Mouse (Mus musculus) spleen, postnatal 14 days (tissue): ENCODE measurements around the gene Zdhhc9.
A peak's percentile ranks its signal among the peaks of the same experiment; 100 is the strongest.
"Not testable (repeated sequence)": the region's sequence is repeated elsewhere in the genome, so short reads cannot be mapped to it uniquely, and the experiment has no call there.

Experiments used
- DNase-seq, 2 experiments: peaks; one replicate each; pipeline ENCODE4 v3.0.0; 2021 to 2022; ENCODE audit warnings: low spot score in 2 of 2

Zdhhc9 gene

GRCm38 (mm10) chrX:48208519-48209185, at the start of gene Zdhhc9:
Zdhhc9 (minus strand) TSS chrX:48208878.
- peak; percentile 67 to 71 for DNase-seq

GRCm38 (mm10) chrX:48257011-48257410, 48.3 kb upstream of the Zdhhc9 start:
- no peak for DNase-seq

- peak; percentile 76 to 89 for DNase-seq
Observed at GRCm38 (mm10) chrX:48256468-48257007, 47.9 kb upstream of the Zdhhc9 start, which contains the start of gene Utp14a. Utp14a (plus strand) TSS chrX:48256862.

- DNase-seq = no peak
Observed at GRCm38 (mm10) chrX:48255830-48256428, 47.3 kb upstream of the Zdhhc9 start.

GRCm38 (mm10) chrX:48234417-48234816, 25.7 kb upstream of the Zdhhc9 start:
- peak; percentile 9 to 12 for DNase-seq

- no peak for DNase-seq
Observed at GRCm38 (mm10) chrX:48226225-48226624, 17.5 kb upstream of the Zdhhc9 start.

GRCm38 (mm10) chrX:48222706-48223105, 14.0 kb upstream of the Zdhhc9 start:
- no peak for DNase-seq

- no peak for DNase-seq
Observed at GRCm38 (mm10) chrX:48219468-48219867, 10.8 kb upstream of the Zdhhc9 start.

- not testable (repeated sequence) for DNase-seq
Observed at GRCm38 (mm10) chrX:48209746-48210145, 1.1 kb upstream of the Zdhhc9 start.

GRCm38 (mm10) chrX:48207761-48208487, 754 bp downstream of the Zdhhc9 start:
- DNase-seq = peak in 1 of 2 experiments; percentile 12

- no peak for DNase-seq
Observed at GRCm38 (mm10) chrX:48204469-48204868, 4.2 kb downstream of the Zdhhc9 start.

GRCm38 (mm10) chrX:48203763-48204162, 4.9 kb downstream of the Zdhhc9 start:
- no peak for DNase-seq

- DNase-seq = no peak
Observed at GRCm38 (mm10) chrX:48202995-48203394, 5.7 kb downstream of the Zdhhc9 start.

GRCm38 (mm10) chrX:48202436-48202835, 6.2 kb downstream of the Zdhhc9 start:
- DNase-seq = no peak

GRCm38 (mm10) chrX:48201973-48202372, 6.7 kb downstream of the Zdhhc9 start:
- DNase-seq = no peak

GRCm38 (mm10) chrX:48200699-48201098, 8.0 kb downstream of the Zdhhc9 start:
- DNase-seq = no peak

GRCm38 (mm10) chrX:48199026-48199425, 9.7 kb downstream of the Zdhhc9 start:
- DNase-seq = no peak

GRCm38 (mm10) chrX:48197856-48198255, 10.8 kb downstream of the Zdhhc9 start:
- no peak for DNase-seq

- DNase-seq = no peak
Observed at GRCm38 (mm10) chrX:48193235-48194152, 15.2 kb downstream of the Zdhhc9 start.

GRCm38 (mm10) chrX:48191261-48191660, 17.4 kb downstream of the Zdhhc9 start:
- no peak for DNase-seq

GRCm38 (mm10) chrX:48184703-48185102, 24.0 kb downstream of the Zdhhc9 start:
- DNase-seq = no peak
